Mouse (Mus musculus) cortical plate, adult 2 months (tissue): ENCODE measurements around the gene Neb. TPM values are rescaled to one million over a fixed set of nuclear protein-coding genes. Genes with fewer than 3 reads are reported as not detected.

Experiments used
- H3K27ac ChIP-seq: fragments of 200-500 bp; 2 replicates; pipeline ENCODE4 v1.5.1; 2012; ENCODE audit warnings: low read length, control low read depth, inconsistent platforms; ENCODE audit not compliant: insufficient read depth
- H3K4me1 ChIP-seq: fragments of 200-500 bp; 2 replicates; pipeline ENCODE4 v1.6.1; 2011; ENCODE audit warnings: low read length; ENCODE audit not compliant: control insufficient read depth, insufficient read depth
- H3K4me3 ChIP-seq: fragments of 200-500 bp; 2 replicates; pipeline ENCODE4 v1.5.1; 2011; ENCODE audit warnings: mild to moderate bottlenecking, low read length, control low read depth; ENCODE audit not compliant: insufficient read depth
- CTCF ChIP-seq: fragments of 200-500 bp; IDR thresholded peaks from 2 replicates; pipeline ENCODE4 v1.5.1; 2011; ENCODE audit warnings: mild to moderate bottlenecking, control low read depth, low read length; ENCODE audit not compliant: insufficient read depth; ENCODE audit errors: extremely low read depth
- POLR2A ChIP-seq: fragments of 200-500 bp; IDR thresholded peaks from 2 replicates; pipeline ENCODE4 v1.6.1; 2011; ENCODE audit warnings: mild to moderate bottlenecking, low read length, control low read depth; ENCODE audit not compliant: insufficient read depth; ENCODE audit errors: extremely low read depth
- polyA plus RNA-seq: library from polyadenylated mRNA; depleted of rRNA; stranded (reverse); fragments of >200 nt; gene quantifications from 2 replicates; pipeline ENCODE4 v1.2.3, GENCODE M21; 2012

The Neb gene
- polyA plus RNA-seq, 1 experiment = 0.71 TPM

DNA sequence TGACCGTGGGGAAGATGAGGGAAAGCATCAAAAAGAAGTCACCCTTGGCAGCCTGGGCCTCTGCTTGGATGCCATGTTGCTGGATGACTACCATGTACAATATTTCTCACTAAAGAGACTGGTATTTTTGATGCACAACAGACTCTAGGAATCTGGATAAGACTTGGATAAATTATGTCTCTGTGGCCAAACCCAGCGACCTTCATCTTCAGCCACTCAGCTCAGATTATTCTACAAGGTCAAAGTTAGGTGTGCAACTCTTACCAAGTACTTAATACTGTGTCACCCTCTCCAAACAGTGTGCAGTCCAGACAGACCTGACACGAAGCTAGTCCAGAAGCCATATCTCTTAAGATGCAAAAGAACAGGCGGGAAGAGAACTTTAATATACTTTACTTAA lies 60.8 kb downstream of the Neb start:
- Histone ChIP-seq H3K4me3 (no peak overlapping the region), H3K4me1 (no peaks in the 10 kb centered on the region; the same call in 1 of the 2 replicates), H3K27ac (no peak overlapping the region)
- TF ChIP-seq POLR2A (no peak), CTCF (no peak)

DNA sequence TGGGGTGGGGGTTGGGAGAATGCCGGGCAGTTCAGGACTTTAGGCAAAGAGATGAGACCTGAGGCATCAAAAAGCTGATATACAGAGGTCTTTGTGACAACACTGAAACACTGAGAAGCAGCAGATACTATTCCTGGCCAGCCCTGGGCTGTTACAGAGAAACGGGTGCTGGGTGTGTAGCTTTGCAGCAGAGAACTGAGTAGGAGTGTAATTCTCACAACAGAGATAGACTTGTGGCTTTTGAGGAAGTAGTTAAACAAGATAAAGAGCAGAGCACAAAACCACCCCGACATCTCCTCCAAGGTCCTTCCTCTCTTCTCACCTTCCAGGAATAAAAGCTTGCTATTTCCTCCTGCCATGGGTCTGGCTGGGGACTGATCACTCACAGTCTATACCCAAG lies 62.5 kb downstream of the Neb start:
- H3K27ac ChIP-seq = no peak overlapping the region
- no peak overlapping the region for H3K4me3 ChIP-seq
- TF ChIP-seq CTCF (no peak), POLR2A (no peak)
- no peaks in the 10 kb centered on the region; the same call in 1 of the 2 replicates for H3K4me1 ChIP-seq

- Histone ChIP-seq H3K4me1 (no peaks in the 10 kb centered on the region; the same call in 1 of the 2 replicates), H3K27ac (no peak overlapping the region), H3K4me3 (no peak overlapping the region)
- TF ChIP-seq CTCF (no peak), POLR2A (no peak)
Measured at GRCm38 (mm10) chr2:52314922-52315730, 63.1 kb downstream of the Neb start.

- Histone ChIP-seq H3K27ac (no peak overlapping the region), H3K4me1 (no peaks in the 10 kb centered on the region; the same call in 1 of the 2 replicates), H3K4me3 (no peak overlapping the region)
- TF ChIP-seq CTCF (no peak), POLR2A (no peak)
Measured at GRCm38 (mm10) chr2:52310757-52311156, 67.5 kb downstream of the Neb start.

DNA sequence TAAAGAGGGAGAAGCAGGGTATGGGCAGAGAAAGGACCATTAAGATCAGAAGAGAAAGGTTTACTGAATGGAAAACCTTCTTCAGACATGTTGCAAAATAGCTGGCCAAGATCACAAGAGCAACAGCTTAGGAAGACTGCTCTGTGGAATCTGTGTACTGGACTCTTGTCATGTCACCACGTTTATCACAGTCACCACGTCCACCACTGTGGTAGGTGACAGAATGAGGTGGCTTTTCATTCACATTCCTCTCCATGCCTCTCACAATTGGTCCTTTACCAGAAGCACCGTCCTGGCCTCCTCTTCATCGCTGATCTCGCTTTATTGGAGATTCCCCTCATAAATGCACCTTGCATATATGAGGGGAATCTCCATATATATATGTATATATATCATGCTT lies 71.6 kb downstream of the Neb start:
- Histone ChIP-seq H3K4me1 (no peaks in the 10 kb centered on the region), H3K27ac (no peak overlapping the region), H3K4me3 (no peak overlapping the region)
- TF ChIP-seq CTCF = no peak
- TF ChIP-seq POLR2A = no peak

- TF ChIP-seq CTCF = no peak
- TF ChIP-seq POLR2A = no peak
- no peaks in the 10 kb centered on the region for H3K4me1 ChIP-seq
- no peak overlapping the region for H3K4me3 ChIP-seq
- H3K27ac ChIP-seq = no peak overlapping the region
Measured at GRCm38 (mm10) chr2:52304554-52304953, 73.7 kb downstream of the Neb start.

- H3K4me3 ChIP-seq = no peak overlapping the region
- no peak overlapping the region for H3K27ac ChIP-seq
- TF ChIP-seq POLR2A = no peak
- no peak for TF ChIP-seq CTCF
- H3K4me1 ChIP-seq = no peaks in the 10 kb centered on the region
Measured at GRCm38 (mm10) chr2:52303405-52303804, 74.9 kb downstream of the Neb start.

- Histone ChIP-seq H3K4me1 (no peaks in the 10 kb centered on the region), H3K4me3 (no peak overlapping the region), H3K27ac (no peak overlapping the region)
- no peak for TF ChIP-seq CTCF
Measured at GRCm38 (mm10) chr2:52297969-52298368, 80.3 kb downstream of the Neb start.

- Histone ChIP-seq H3K27ac (no peak overlapping the region), H3K4me1 (no peaks in the 10 kb centered on the region), H3K4me3 (no peak overlapping the region)
- TF ChIP-seq CTCF (no peak), POLR2A (no peak)
Measured at GRCm38 (mm10) chr2:52296779-52297178, 81.5 kb downstream of the Neb start.

GRCm38 (mm10) chr2:52287436-52287835 lies 90.8 kb downstream of the Neb start:
- no peak overlapping the region for H3K27ac ChIP-seq

GRCm38 (mm10) chr2:52286421-52286820 lies 91.9 kb downstream of the Neb start:
- H3K4me3 ChIP-seq = no peak overlapping the region
- TF ChIP-seq POLR2A = no peak
- TF ChIP-seq CTCF = no peak
- no peak overlapping the region for H3K27ac ChIP-seq
- H3K4me1 ChIP-seq = no peaks in the 10 kb centered on the region; the same call in 1 of the 2 replicates

More at GRCm38 (mm10) chr2:52287436-52287835, 90.8 kb downstream of the Neb start:
- Histone ChIP-seq H3K4me1 (no peaks in the 10 kb centered on the region; the same call in 1 of the 2 replicates), H3K4me3 (no peak overlapping the region)
- TF ChIP-seq POLR2A (no peak), CTCF (no peak)
